Mouse (Mus musculus) hindbrain, embryonic 13.5 days (tissue): ENCODE data around the gene Cdc42ep5. TPM values are rescaled to one million over a fixed set of nuclear protein-coding genes. Genes with fewer than 3 reads are reported as not detected.

ENCODE experiments used
- ATAC-seq: fragments of 200-750 bp; cut with Nextera tagmentation; 2 replicates; pipeline ENCODE4 v1.8.0; 2017; ENCODE audit warnings: moderate TSS enrichment; ENCODE audit not compliant: low FRiP score
- H3K27ac ChIP-seq: fragments of 300-500 bp; sonication (generic); 2 replicates; pipeline ENCODE4 v1.5.1; 2015; ENCODE audit warnings: inconsistent platforms, mild to moderate bottlenecking, moderate library complexity
- H3K27me3 ChIP-seq: fragments of 300-500 bp; sonication (generic); 2 replicates; pipeline ENCODE4 v1.6.1; 2015; ENCODE audit warnings: mild to moderate bottlenecking, inconsistent platforms
- H3K36me3 ChIP-seq: fragments of 300-500 bp; sonication (generic); 2 replicates; pipeline ENCODE4 v1.6.1; 2015; ENCODE audit warnings: mild to moderate bottlenecking, inconsistent platforms
- H3K4me1 ChIP-seq: fragments of 300-500 bp; sonication (generic); replicated peaks from 2 replicates; pipeline ENCODE4 v1.6.1; 2015; ENCODE audit warnings: inconsistent platforms
- H3K4me2 ChIP-seq: fragments of 300-500 bp; sonication (generic); 2 replicates; pipeline ENCODE4 v1.6.1; 2015; ENCODE audit warnings: inconsistent platforms, mild to moderate bottlenecking, moderate library complexity
- H3K4me3 ChIP-seq: fragments of 300-500 bp; sonication (generic); 2 replicates; pipeline ENCODE4 v1.5.1; 2015; ENCODE audit warnings: mild to moderate bottlenecking, inconsistent platforms
- H3K9ac ChIP-seq: fragments of 300-500 bp; sonication (generic); 2 replicates; pipeline ENCODE4 v1.6.1; 2015; ENCODE audit warnings: mild to moderate bottlenecking, inconsistent platforms
- H3K9me3 ChIP-seq: fragments of 300-500 bp; sonication (generic); 2 replicates; pipeline ENCODE4 v1.6.1; 2016; ENCODE audit warnings: inconsistent platforms
- WGBS: fragments of 180-500 bp; shearing (Covaris S2); methylation state at CpG from one replicate; pipeline ENCODE4 v1.1.7; 2015; 5-methylcytosine and 5-hydroxymethylcytosine counted together
- polyA plus RNA-seq: library from polyadenylated mRNA; unstranded; fragments of >200 nt; fragmentation: Nextera tagmentation; extraction: Ambion mirVana; gene quantifications from 2 replicates; pipeline ENCODE4 v1.2.1, GENCODE M21; 2015

The Cdc42ep5 gene
- polyA plus RNA-seq, 1 experiment from 2014 or later, result 8.4 TPM

DNA sequence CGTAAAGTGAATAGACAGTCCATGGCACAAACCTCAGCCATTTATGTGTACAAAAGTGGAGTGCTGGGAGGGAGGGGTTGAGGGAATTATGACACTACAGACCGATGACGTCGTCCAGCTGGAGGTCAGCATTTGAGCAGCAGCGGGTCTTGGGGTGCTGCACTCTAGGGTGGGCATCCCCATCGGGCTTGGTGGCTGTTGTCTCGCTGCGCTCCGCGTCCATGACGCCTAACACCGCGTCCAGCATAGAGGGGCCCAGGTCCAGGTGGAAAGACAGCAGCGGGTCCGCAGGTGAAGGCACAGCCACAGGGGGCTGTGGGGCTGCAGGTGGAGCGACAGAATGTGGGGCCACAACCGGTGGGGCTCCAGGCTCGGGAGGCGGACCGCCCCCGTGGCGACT lies 13.4 kb downstream of the Cdc42ep5 start:
- ATAC-seq, result no peak
- H3K27ac ChIP-seq, result no peak overlapping the region
- peaks cover 20% of the 10 kb centered on the region for H3K36me3 ChIP-seq
- peak overlapping the region; percentile 75 for H3K4me3 ChIP-seq
- WGBS, result 11% methylated on average over 22 of the region's 22 CpGs
- H3K9ac ChIP-seq, result peak overlapping the region; percentile 58
- H3K4me1 ChIP-seq, result peaks cover 31% of the 10 kb centered on the region
- H3K27me3 ChIP-seq, result peaks cover 42% of the 10 kb centered on the region
- peak overlapping the region; percentile 90 for H3K4me2 ChIP-seq
- H3K9me3 ChIP-seq, result no peaks in the 10 kb centered on the region

DNA sequence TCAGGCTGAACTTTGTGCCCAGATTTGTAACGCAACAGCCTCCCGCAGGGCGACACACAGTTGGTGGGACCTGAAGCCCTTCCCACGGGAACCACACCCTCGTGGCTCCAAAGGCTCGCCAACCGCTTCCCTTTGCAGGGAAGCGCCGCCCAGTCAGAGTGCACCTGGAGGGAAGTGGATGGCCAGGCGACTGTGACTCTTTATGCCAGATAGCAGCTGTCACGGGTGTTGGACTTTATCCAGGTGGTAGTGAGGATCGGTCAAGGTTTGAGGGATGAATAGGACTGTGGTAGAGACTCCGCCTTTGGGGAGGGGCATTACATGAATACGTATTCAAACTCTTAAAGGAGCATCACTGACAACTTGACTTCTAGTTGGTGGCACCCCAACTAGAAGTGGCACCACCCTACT lies 13.8 kb downstream of the Cdc42ep5 start:
- Histone ChIP-seq H3K4me1 (peaks cover 31% of the 10 kb centered on the region), H3K4me3 (peak overlapping the region; percentile 75), H3K9ac (peak overlapping the region; percentile 43), H3K36me3 (peaks cover 24% of the 10 kb centered on the region), H3K27me3 (peaks cover 42% of the 10 kb centered on the region), H3K27ac (no peak overlapping the region), H3K4me2 (peak overlapping the region; percentile 90), H3K9me3 (no peaks in the 10 kb centered on the region)
- 0 out of 2 replicates have a peak, but pooled peaks have one; percentile 11 for ATAC-seq
- 3% methylated on average over 14 of the region's 14 CpGs for WGBS

DNA sequence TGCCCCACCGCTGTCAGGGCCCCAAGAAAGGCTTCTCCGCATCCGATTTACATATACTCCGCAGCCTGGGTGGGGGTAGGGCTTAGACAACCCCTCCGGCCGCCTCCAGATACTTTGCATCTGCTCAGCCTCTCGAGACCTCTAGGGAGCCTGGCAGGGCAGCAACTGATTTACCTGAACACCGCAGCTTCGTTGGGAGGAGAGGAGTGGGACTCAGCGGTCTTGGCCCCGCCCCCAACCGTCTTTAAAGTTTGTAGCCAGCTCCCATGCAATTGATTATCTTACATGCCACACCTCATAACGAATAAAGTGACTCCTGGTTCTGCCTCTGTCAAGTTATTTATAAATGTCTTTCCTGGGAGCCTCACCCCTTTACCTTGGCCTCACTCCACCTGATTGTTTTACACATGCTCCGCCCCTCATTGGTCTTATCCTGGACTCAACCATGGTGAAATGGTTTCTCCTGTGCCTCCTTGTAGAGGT lies 14.6 kb downstream of the Cdc42ep5 start, which contains the start of gene Leng9:
Gene Leng9, minus strand, starts transcription at position 316 of the 483 bp plus-strand sequence.
- Histone ChIP-seq H3K4me3 (peak within 1 kb of the TSS; percentile 75), H3K9ac (peak within 1 kb of the TSS; percentile 88), H3K4me2 (peak within 1 kb of the TSS; percentile 90), H3K36me3 (peaks cover 31% of the 10 kb centered on the region), H3K9me3 (no peaks in the 10 kb centered on the region), H3K27ac (peak within 1 kb of the TSS; percentile 93), H3K4me1 (peaks cover 31% of the 10 kb centered on the region), H3K27me3 (peaks cover 38% of the 10 kb centered on the region)
- 1% methylated on average over 14 of the region's 14 CpGs for WGBS
- peak; percentile 18 for ATAC-seq

DNA sequence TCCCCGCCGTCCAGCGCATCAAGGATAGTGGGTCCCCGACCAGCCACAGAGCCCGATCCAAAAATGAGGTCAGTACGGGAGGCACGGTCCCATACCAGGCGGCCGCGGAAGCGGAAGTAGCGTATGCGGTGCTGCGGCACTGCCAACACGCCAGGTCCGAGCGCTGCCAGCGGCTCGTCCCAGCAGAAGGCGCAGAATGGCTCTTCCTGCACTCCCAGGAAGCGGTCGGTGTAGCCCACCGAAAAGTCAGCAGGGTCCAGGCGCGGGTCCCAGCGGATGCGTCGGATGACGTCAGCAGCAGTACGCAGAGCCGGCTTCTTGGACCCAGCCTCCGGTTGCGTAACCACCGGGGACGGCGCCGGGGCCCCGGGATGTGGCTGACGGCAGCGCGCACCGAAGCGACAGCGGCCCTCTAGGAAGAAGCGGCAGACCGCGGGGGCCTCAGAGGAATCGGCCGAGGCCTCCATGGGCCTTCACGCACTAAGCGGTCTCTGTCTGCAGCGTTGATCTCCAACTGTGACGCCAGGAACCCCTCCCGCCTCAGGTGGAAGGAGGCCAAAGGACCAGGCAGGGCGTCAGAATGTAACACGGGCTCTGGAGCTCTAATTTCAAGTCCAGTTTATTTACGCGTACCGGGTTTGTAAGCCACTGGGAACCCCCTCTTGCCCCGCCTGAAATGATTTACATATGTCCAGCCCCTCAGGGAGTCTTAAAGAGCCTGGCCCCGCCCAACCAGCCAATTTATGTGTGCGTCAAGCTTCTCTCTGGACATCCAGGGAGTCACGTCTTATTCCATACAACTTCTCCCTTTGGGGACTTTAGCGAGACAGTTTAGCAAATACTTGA lies 15.2 kb downstream of the Cdc42ep5 start:
- ATAC-seq, result peak; percentile 74

DNA sequence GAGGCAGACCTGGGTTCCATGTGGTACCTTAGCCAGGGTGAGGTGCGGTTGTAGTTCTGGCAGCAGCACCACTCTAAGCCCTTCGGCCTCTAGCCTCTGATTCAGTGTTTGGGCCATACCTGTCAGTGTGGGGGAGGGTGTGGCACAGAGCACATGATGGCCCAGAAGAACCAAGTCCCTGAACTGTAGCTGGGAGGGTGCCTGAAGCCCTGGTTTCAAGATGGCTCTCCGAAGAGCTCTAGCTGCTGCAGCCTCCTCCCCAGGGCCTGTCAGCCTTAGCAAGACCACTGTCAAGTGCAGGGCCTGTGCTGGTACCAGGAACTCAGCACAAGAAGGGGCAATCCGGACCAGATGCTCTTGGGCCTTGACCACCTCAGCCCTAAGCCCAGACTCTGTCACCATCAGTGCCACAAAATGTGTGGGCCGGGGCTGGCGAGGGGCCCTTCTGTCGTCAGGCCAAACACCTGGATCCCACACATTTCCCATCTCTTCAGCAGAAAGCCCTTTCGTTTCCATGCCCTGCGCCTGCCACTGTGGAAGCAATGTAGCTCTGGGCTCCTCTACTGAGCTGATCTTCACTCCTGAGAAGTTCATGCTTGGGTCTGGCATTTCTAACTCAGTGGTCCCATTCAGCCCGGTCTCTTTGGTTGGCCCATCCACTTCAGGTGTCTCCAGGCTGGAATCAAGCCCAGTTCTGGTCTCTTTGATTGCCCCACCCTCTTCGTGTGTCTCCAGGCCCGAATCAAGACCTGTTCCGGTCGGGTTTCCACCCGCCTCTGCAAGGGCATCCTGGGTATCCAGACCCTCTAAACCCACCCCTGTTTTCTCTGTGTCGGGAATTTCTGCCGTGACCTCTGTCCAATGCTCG lies 16.1 kb downstream of the Cdc42ep5 start:
- Histone ChIP-seq H3K27me3 (peaks cover 31% of the 10 kb centered on the region), H3K27ac (peak overlapping the region; percentile 93), H3K4me1 (peaks cover 31% of the 10 kb centered on the region), H3K36me3 (peaks cover 47% of the 10 kb centered on the region), H3K4me2 (peak overlapping the region; percentile 90), H3K4me3 (peak overlapping the region; percentile 75), H3K9ac (peak overlapping the region; percentile 88), H3K9me3 (no peaks in the 10 kb centered on the region)
- peak; percentile 0 for ATAC-seq
- 27% methylated on average over 18 of the region's 18 CpGs for WGBS

More for the DNA sequence above, 15.2 kb downstream of the Cdc42ep5 start:
- H3K4me1 ChIP-seq, result peaks cover 31% of the 10 kb centered on the region
- peak overlapping the region; percentile 93 for H3K27ac ChIP-seq
- H3K36me3 ChIP-seq, result peaks cover 38% of the 10 kb centered on the region
- peaks cover 34% of the 10 kb centered on the region for H3K27me3 ChIP-seq
- WGBS, result under 1% methylated on average over 64 of the region's 64 CpGs
- peak overlapping the region; percentile 88 for H3K9ac ChIP-seq
- peak overlapping the region; percentile 90 for H3K4me2 ChIP-seq
- peak overlapping the region; percentile 75 for H3K4me3 ChIP-seq
- H3K9me3 ChIP-seq, result no peaks in the 10 kb centered on the region

DNA sequence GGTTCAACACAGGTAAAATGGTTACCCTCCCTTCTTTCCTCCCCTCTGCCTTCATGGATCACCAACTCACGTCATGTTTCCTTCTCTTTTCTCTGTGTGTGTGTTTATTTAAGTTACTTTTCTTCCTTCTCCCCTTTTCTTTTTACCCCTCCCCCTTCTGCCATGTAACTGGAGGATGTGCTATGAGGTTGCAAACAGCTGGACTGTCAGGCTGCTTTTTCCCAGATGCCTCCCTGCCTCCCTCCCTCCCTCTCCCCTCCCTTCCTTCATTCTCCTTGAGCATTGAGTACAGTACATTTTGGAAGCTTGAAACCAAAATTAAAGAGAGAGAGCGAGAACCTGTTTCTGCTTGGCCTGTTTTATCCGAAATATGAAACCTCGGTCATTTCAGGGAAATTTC lies 16.8 kb downstream of the Cdc42ep5 start:
- no peaks in the 10 kb centered on the region for H3K9me3 ChIP-seq
- H3K4me1 ChIP-seq, result peaks cover 31% of the 10 kb centered on the region
- no peak for ATAC-seq
- peaks cover 54% of the 10 kb centered on the region for H3K36me3 ChIP-seq
- H3K27ac ChIP-seq, result no peak overlapping the region
- no peak overlapping the region for H3K9ac ChIP-seq
- WGBS, result 85% methylated on average over 4 of the region's 4 CpGs
- no peak overlapping the region for H3K4me2 ChIP-seq
- H3K27me3 ChIP-seq, result peaks cover 25% of the 10 kb centered on the region
- no peak overlapping the region for H3K4me3 ChIP-seq

DNA sequence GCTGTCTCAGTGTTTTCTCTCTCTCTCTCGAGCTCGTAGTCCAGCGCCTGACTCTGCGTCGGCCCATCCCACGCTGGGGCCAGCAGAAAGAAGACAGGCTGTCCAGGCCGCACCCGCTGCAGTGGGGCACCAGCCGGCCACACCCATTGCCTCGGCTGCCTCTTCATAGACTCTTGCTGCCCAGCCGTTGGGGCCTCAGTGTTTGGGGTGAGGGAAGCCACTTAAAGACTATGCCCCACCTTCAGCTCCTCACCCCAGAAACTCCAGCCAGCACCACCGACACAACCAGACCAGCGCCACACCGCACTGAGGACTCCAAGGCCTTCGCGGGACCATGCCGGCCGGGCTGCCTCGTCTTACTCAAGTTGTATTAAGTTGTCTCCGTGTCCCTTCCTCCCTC lies 17.3 kb downstream of the Cdc42ep5 start:
- whole genome bisulfite sequencing, result 92% methylated on average over 20 of the region's 20 CpGs
- H3K36me3 ChIP-seq, result peaks cover 59% of the 10 kb centered on the region
- no peak overlapping the region for H3K27ac ChIP-seq
- no peak overlapping the region for H3K4me2 ChIP-seq
- H3K9me3 ChIP-seq, result no peaks in the 10 kb centered on the region
- no peak for ATAC-seq
- H3K4me1 ChIP-seq, result peaks cover 31% of the 10 kb centered on the region
- H3K27me3 ChIP-seq, result peaks cover 22% of the 10 kb centered on the region
- H3K9ac ChIP-seq, result no peak overlapping the region
- no peak overlapping the region for H3K4me3 ChIP-seq

DNA sequence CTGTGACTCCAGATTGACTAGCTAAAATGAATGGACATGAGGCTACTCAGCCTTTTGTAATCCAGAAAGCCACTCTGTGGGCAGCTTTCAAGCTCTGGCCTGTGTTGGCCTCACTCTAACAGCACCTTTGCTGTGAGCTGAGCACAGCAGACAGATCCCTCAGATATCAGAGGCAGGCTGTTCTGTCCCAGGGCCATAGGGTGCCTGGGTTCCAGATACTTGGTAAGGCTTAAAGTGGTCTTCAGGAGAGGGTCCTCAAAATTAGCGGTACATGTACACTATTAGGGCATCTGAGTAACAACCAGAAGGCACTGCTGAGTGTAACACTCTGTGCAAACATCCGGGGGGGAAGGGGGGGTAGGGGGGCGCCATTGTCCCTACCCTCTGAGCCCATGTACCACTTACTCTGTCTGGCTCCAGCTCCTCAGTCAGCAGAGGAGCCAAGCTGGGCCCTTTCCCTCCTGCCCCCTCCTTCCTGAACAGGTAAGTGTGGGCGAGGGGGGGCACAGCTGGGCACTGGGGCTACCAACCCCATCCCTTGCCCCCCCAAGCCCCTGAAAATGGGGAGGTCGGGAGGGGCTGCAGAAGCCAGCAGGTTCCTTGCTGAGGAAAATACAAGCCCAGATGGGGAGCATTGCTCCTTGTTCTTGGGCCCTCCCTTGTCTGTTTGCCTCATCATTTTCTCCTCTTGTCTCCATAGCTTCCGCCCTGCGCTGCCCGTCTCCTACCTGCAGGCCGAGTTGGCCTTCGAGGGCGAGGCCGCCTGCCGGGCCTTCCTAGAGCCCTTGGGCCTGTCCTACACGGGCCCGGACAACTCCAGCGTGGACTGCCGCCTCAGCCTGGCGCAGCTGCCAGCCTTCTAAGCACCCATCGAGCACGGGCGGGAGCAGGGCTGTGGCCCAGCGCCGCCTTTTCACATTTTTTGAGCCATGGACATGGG lies 18.1 kb downstream of the Cdc42ep5 start:
- Histone ChIP-seq H3K4me2 (no peak overlapping the region), H3K27ac (no peak overlapping the region), H3K9ac (no peak overlapping the region), H3K4me3 (0 out of 2 replicates have a peak overlapping the region, but pooled peaks have one; percentile 2), H3K27me3 (peaks cover 14% of the 10 kb centered on the region), H3K36me3 (peaks cover 67% of the 10 kb centered on the region), H3K9me3 (no peaks in the 10 kb centered on the region), H3K4me1 (peaks cover 30% of the 10 kb centered on the region)
- ATAC-seq, result no peak
- WGBS, result 97% methylated on average over 23 of the region's 23 CpGs

DNA sequence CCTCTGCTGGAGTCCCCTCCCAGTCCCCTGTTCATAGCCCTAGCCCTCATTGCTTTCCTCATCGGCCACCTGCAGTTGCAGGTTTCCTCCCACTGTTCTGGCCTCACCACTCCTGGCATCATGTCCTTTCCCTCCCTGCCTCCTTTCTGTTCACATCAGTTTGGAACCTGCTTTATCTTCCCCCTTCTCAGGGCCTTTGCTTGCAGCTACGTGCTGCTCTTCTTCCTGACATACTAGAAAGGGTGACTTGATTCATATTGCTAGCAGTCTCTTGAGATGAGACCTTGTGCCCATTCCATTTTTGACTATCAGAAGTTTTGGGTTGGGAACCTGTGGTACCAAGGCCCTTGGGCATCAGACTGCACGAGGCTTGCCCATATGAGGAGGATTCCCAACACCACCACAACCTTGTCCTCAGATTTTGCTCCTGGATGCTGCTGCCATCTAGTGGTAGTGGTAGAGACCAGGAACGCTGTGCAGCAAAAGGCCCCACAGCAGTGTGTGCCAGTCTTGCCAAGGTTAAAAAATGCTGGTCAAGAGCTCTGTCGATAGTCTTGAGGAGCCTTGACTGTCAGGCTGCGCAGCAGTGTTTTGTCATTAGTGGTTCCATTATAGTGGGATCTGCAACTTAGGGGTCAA lies 19.0 kb downstream of the Cdc42ep5 start:
- Histone ChIP-seq H3K9ac (no peak overlapping the region), H3K4me1 (peaks cover 22% of the 10 kb centered on the region), H3K27ac (no peak overlapping the region), H3K4me2 (no peak overlapping the region), H3K4me3 (no peak overlapping the region), H3K36me3 (peaks cover 76% of the 10 kb centered on the region), H3K9me3 (no peaks in the 10 kb centered on the region), H3K27me3 (peaks cover 6% of the 10 kb centered on the region)
- no peak for ATAC-seq
- WGBS, result 74% methylated on average over 6 of the region's 6 CpGs

DNA sequence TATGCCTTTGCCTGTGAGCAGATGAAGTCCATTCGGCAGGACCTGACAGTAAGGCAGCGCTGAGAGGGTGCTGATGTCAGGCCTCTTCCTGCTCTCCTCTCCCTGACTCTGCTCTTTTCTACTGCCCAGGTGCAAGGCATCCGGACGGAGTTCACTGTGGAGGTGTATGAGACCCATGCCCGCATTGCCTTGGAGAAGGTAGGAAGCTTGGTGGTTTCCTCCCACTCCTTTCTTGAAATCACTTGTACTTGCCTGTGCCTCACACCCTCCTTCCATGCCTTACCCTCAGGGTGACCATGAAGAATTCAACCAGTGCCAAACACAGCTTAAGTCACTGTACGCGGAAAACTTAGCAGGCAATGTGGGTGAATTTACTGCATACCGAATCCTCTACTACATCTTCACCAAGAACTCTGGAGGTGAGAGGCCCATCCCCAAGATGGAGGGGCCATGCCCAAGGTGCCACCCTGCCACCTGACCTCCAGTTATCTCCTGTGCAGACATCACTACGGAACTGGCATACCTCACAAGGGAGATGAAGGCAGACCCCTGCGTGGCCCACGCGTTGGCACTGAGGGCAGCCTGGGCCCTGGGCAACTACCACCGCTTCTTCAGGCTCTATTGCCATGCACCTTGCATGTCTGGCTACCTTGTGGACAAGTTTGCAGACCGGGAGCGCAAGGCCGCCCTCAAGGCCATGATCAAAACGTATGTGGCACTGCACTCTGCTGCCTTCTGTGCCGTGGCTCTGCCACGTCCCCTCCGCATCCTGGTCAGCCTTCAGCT lies 19.7 kb downstream of the Cdc42ep5 start:
- no peaks in the 10 kb centered on the region for H3K27me3 ChIP-seq

More for the DNA sequence above, 19.7 kb downstream of the Cdc42ep5 start:
- 94% methylated on average over 20 of the region's 20 CpGs for WGBS
- H3K27ac ChIP-seq, result no peak overlapping the region
- H3K4me3 ChIP-seq, result no peak overlapping the region
- H3K4me1 ChIP-seq, result peaks cover 15% of the 10 kb centered on the region
- H3K9ac ChIP-seq, result no peak overlapping the region
- no peak for ATAC-seq
- peaks cover 83% of the 10 kb centered on the region for H3K36me3 ChIP-seq
- no peak overlapping the region for H3K4me2 ChIP-seq
- no peaks in the 10 kb centered on the region for H3K9me3 ChIP-seq
